Mouse (Mus musculus): ENCODE data around the gene Dusp1.

Dusp1 gene

GRCm38 (mm10) chr17:26494642-26495468 lies 67.1 kb downstream of the Dusp1 start:
- DNase-seq: no peak

- DNase-seq: no peak
Measured at GRCm38 (mm10) chr17:26492246-26492645, 69.7 kb downstream of the Dusp1 start.

DNA sequence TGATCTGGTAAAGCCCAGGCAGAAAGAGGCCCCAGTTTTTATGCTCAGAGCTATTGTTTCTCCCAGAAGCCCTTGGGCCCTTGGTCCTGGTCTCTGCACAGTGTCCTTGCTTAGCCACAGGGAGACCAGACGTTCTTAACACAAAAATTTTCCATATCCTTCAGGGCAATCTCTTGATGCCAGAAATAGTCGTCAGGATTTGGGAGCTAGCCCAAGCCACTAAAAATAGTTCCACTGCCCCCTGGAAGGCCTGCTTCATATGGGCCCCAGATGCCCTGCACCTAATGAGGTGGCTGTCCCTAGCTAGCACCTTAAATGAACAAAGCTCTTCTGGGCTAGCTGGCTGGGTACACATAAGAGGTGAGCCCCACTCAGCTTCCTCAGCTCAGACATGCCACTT lies 71.0 kb downstream of the Dusp1 start:
- DNase-seq: no peak

DNA sequence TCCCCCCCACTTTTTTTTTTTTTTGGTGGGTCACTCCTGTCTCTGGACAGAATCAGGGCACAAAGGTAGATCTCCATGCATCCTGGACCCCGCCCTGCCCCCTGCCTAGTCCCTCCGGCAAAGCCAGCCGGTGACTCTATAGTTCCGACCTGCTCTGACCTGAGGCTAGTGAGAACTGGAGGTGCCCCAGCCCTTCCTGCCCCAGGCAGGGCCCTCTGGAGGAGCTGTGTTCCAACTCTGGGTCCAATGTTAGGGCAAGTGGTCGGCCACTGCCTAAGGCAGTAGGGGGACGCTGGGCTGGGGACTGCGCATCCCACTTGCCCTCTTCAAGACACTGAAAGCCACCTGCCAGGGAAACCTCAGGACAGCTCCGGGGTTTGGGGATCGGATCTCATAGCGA lies 71.9 kb downstream of the Dusp1 start:
- DNase-seq: no peak

DNA sequence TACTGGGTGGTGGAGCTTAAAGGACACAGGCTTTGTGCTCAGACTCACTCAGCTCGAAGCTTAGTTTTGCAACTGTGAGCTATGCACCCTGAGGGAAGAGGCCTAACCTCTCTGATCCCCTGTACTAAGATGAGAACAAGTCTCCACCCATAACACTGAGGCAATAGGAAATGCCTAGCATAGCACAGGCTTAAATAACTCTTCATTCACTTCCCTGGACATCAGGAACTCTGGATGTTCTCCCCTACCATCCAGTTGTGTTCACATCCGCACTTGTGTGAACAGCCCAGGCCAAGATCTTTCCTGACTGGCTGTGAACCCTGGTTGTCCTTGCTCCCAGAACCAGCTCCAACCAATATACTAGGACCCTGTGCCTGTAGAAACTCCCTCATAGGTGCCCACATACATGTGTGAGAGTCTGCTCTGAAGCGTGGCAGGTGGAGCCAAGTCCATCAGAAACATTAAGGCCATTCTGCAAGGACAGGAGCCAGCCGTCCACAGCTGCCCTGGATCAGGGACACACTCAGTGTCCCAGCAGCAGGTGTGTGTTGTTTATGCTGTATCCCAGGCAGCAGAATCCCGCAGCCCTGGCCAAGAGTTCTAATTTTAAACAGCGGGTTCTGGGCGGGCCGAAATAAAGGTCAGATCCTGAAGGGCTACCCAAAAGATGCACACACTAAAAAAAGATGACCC lies 73.1 kb downstream of the Dusp1 start:
- no peak for DNase-seq

DNA sequence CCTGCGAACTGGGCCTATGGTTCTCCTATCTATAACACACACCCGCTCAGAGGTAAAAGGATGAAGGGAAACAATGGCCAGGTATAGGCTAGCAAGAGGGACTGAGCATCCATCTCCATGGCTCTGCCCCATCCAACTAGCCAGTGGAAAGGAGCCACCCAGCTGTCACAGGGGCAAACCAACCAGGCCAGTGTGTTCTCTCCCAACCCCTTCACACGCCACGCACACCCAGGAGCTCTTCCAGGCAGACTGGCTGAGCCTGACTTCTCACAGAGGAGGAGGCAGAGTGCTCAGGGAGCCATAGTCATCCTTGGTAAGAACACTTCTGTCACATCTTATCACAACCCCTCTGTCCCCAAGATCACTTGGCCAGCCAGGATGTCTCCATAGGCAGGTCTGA lies 74.0 kb downstream of the Dusp1 start:
- no peak for DNase-seq

DNA sequence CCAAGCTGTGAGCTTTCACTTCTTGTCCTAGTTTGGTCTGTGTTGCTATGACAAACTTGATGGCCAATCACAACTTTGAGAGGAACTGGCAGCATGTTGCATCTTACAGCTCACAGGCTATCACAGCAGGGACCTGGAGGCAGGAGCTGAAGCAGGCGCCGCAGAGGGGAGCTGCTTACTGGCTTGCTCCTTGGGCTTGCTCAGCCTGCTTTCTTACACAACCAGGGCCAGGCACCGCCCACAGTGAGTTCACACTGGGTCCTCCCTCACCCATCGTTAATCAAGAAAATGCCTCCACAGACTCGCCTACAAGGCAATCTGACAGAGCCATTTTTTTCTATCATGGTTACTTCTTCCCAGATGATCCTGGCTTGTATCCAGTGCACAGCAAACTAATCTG lies 74.7 kb downstream of the Dusp1 start:
- DNase-seq: no peak

GRCm38 (mm10) chr17:26484626-26485421 lies 77.1 kb downstream of the Dusp1 start:
- no peak for DNase-seq

GRCm38 (mm10) chr17:26480956-26481355 lies 81.0 kb downstream of the Dusp1 start:
- DNase-seq: no peak

DNA sequence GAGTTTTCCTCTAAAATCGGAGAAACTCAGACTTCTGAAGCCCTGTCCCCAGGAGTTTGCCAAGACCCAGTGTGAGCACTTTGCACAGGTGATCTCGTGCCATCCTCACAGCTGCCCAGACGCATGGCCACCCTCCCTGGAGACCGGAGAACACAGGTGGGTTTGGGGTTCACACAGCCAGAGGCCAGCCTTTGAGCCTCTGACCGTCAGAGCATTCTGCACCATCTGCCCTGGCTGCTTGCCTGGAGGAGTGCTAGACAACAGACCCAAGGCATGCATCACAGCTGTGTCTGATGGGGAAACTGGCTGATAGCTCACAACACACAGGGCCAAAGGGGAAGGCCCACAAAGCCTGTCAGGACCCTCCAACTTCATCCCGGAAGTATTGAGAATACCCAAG lies 82.3 kb downstream of the Dusp1 start:
- DNase-seq: no peak

DNA sequence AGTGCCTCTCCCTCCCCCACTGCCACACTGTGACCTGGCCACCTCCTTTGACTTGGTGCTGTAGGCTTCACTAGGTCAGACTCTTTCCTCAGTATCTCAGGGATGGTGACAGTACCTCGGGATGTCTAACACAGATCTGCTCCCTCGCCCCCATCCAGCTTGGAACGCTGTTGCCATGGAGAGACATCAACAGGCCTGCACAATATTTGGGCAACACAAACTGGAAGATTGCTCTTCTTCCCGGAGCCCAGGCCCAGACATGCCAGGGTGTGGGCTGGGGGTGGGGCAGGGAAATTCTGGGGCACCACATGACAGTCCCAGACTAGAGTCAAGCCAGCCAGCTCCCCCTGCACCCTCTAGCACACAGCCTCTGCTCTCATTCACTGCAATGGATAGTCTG lies 83.3 kb downstream of the Dusp1 start:
- DNase-seq: no peak

DNA sequence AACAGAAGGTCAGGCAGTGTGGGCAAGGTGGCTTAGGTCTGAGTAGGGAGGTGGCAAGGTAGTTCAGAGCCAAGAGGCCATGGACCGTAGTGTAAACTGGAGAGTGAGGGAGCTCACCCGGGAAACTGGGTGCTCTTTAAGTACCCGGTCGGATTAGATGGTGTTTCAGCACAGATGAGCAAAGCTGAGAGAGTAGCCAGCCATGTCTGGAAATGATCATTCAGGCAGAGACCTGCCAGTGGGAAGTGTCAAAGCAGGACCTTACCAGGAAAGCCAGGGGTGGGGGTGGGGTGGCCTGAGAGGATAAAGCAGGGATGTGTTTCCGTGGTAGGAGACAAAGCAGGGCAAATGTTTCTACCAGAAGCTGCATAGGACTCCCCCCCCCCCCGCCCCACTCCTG lies 85.1 kb downstream of the Dusp1 start:
- DNase-seq: no peak

- DNase-seq: no peak
Measured at GRCm38 (mm10) chr17:26468102-26468894, 93.6 kb downstream of the Dusp1 start.

DNA sequence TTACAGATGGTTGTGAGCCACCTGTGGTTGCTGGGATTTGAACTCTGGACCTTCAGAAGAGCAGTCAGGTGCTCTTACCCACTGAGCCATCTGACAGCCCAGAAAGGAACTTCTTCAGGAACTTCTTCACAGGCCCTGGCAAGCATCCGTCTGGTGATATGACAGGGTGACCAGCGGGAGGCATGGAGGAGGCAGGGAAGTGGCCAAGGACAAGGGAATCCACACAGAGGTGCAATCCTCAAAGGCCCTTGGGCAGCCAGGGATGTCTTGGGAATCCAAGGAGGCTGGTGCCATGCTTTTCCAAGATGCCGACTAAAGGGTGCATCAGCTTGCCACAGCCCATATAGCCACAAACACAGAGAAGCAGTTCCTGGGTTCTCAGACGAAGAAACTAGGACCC lies 94.3 kb downstream of the Dusp1 start:
- no peak for DNase-seq

- peak; percentile 95 for DNase-seq
Measured at GRCm38 (mm10) chr17:26466741-26467150, 95.2 kb downstream of the Dusp1 start.

- DNase-seq: no peak
Measured at GRCm38 (mm10) chr17:26464972-26465371, 97.0 kb downstream of the Dusp1 start.

DNA sequence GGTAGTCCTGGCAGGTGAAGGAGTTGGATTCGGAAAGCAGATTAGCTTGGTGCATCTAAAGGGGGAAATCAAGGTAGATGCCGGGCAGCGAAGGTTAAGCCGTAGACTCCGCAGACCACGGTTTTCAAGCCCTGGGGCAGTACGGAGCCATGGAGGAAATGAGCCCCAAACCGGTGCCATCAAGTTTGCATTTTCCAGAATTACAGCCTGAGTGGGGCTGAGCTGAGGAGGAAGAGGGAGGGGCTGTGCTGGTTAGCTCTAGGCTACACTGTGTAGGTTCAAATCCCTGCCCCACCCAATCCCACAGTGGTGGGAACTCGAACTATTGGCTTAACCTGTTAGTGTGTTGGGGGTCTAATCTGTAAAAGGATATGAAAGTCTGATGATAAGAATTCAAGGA lies 97.4 kb downstream of the Dusp1 start:
- DNase-seq: no peak

- no peak for DNase-seq
Measured at GRCm38 (mm10) chr17:26463984-26464383, 97.9 kb downstream of the Dusp1 start.

DNA sequence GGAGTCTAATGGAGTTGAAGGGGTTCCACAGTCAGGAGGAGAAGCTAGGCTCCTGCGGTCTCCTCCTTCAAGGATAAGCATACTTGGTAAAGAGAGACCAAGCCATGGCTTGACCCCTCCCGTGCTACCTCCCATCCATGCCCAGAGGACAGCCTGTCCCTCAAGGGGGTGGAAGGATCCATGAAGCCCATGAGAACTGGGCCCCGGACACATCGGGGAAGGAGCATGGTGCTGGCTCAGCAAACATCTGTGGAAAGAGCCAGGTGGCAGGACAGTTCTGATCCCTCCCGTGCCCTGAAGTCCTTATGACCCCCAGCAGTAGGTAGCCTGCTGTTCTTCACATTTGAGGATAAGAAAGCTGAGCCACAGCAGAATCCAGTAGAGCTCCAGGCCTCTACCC lies 98.5 kb downstream of the Dusp1 start:
- no peak for DNase-seq

GRCm38 (mm10) chr17:26462634-26463170 lies 99.2 kb downstream of the Dusp1 start:
- peak; percentile 88 for DNase-seq

DNA sequence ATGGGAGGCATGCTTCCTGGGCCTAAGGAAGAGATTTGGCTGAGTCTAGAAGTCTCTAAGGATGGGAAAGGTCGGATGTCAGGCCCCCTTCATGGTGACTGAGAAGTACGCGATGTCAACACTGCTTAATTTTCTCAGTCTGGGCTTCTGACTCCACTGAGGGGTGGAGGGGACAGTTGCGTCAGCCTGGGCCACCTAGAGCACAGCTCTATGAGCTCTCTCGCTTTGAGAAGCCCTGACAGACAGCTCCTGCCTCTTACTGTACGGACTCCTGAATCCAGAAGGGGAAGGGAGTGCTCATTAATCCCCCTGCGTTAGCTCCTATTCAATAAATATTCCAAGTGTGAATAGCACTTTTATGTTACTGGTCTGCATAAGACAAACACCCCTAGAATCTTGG lies 103.9 kb downstream of the Dusp1 start:
- no peak for DNase-seq

DNA sequence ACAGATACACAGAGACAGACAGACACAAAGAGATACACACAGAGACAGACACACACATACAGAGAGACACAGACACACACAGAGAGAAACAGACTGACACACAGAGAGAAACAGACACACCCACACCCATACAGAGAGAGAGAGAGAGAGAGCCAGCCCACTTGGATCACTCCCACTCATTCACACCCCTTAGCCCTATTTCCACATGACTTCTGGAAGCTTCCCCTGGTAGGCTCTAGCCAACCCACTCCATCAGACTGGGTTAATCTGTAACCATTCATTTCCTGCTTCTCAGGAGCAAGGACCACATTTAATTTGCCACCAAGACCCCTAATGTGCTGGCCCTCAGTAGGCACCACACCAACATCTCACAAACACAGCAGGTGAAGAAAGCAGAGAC lies 104.4 kb downstream of the Dusp1 start:
- DNase-seq: no peak

All from right cerebral cortex, postnatal 4 days (tissue).